Mouse (Mus musculus) heart, embryonic 14.5 days (tissue): Measurements from ENCODE around the gene Zbtb37. TPM values are rescaled to one million over a fixed set of nuclear protein-coding genes. Genes with fewer than 3 reads are reported as not detected.

Experiments
- ATAC-seq: fragments of 200-750 bp; cut with Nextera tagmentation; 2 replicates; pipeline ENCODE4 v1.8.0; 2017; ENCODE audit warnings: low read depth, moderate TSS enrichment; ENCODE audit not compliant: insufficient number of reproducible peaks, insufficient read depth, low FRiP score
- H3K27ac ChIP-seq, 2 experiments: fragments of 200-500 bp in 1 of 2; fragments of 300-500 bp in 1 of 2; sonication (generic) in 1 of 2; replicated peaks in 1 of 2; 2 replicates each; pipeline ENCODE4 v1.5.1; 2012 to 2014; ENCODE audit warnings: low read depth in 2 of 2, low read length in 2 of 2, control low read depth in 1 of 2, mild to moderate bottlenecking in 1 of 2, mixed read lengths in 1 of 2; ENCODE audit not compliant: control insufficient read depth in 1 of 2, insufficient read depth in 1 of 2
- H3K27me3 ChIP-seq: fragments of 300-500 bp; sonication (generic); 2 replicates; pipeline ENCODE4 v1.6.1; 2014; ENCODE audit warnings: mild to moderate bottlenecking, low read length, control low read depth; ENCODE audit not compliant: control insufficient read depth, insufficient read depth
- H3K36me3 ChIP-seq: fragments of 300-500 bp; sonication (generic); 2 replicates; pipeline ENCODE4 v1.6.1; 2014; ENCODE audit warnings: mild to moderate bottlenecking, control low read depth, low read length, mixed read lengths; ENCODE audit not compliant: control insufficient read depth, insufficient read depth
- H3K4me1 ChIP-seq, 2 experiments: fragments of 200-500 bp in 1 of 2; fragments of 300-500 bp in 1 of 2; sonication (generic) in 1 of 2; 2 replicates each; pipeline ENCODE4 v1.6.1; 2012 to 2014; ENCODE audit warnings: low read length in 2 of 2, control low read depth in 1 of 2, mixed read lengths in 1 of 2; ENCODE audit not compliant: control insufficient read depth in 2 of 2, insufficient read depth in 2 of 2
- H3K4me2 ChIP-seq: fragments of 300-500 bp; sonication (generic); 2 replicates; pipeline ENCODE4 v1.6.1; 2014; ENCODE audit warnings: mild to moderate bottlenecking, low read length
- H3K4me3 ChIP-seq, 2 experiments: fragments of 200-500 bp in 1 of 2; fragments of 300-500 bp in 1 of 2; sonication (generic) in 1 of 2; 2 replicates each; pipeline ENCODE4 v1.5.1; 2012 to 2014; ENCODE audit warnings: low read length in 2 of 2, mild to moderate bottlenecking in 2 of 2, control low read depth in 1 of 2, low read depth in 1 of 2, moderate library complexity in 1 of 2; ENCODE audit not compliant: control insufficient read depth in 1 of 2, insufficient read depth in 1 of 2
- H3K9ac ChIP-seq: fragments of 300-500 bp; sonication (generic); 2 replicates; pipeline ENCODE4 v1.6.1; 2014; ENCODE audit warnings: mild to moderate bottlenecking, low read length
- H3K9me3 ChIP-seq: fragments of 300-500 bp; sonication (generic); 2 replicates; pipeline ENCODE4 v1.6.1; 2016; ENCODE audit warnings: low read length, control low read depth; ENCODE audit not compliant: control insufficient read depth
- WGBS: fragments of 180-500 bp; shearing (Covaris S2); extraction: QIAGEN DNeasy Blood & Tissue Kit; methylation state at CpG from one replicate; pipeline ENCODE4 v1.1.7; 2014; 5-methylcytosine and 5-hydroxymethylcytosine counted together
- polyA plus RNA-seq: library from polyadenylated mRNA; unstranded; fragments of >200 nt; fragmentation: Nextera tagmentation; extraction: Ambion mirVana; gene quantifications from 2 replicates; pipeline ENCODE4 v1.2.1, GENCODE M21; 2014

Zbtb37 gene
- polyA plus RNA-seq, 1 experiment from 2014 or later = 9.4 TPM

DNA sequence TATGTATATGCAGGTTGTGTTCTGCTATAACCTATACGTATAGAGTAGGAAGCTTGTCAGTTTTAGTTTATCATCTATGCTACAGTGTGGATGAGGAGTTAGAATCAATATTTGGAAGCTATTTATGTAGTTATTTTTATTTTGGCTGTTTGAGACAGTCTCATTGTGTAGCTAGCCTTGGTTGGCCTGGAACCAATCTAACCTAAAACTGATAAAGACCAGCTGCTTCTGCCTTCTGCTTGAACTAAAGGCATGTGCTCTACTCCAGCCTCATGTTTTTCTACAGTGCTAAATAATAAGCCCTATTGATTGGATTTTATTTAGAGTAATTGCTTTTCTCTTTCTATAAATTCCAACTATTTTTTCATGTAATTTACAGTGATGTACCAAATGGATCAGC lies 67.4 kb downstream of the Zbtb37 start:
- Histone ChIP-seq H3K4me3 (no peak overlapping the region), H3K36me3 (peaks cover 97% of the 10 kb centered on the region), H3K9me3 (no peaks in the 10 kb centered on the region), H3K27ac (no peak overlapping the region), H3K4me1 (no peaks in the 10 kb centered on the region), H3K27me3 (no peaks in the 10 kb centered on the region), H3K9ac (no peak overlapping the region), H3K4me2 (no peak overlapping the region)
- WGBS = 88% methylated on average over 1 of the region's 1 CpGs
- no peak for ATAC-seq

- no peaks in the 10 kb centered on the region for H3K4me1 ChIP-seq
- no peak overlapping the region for H3K9ac ChIP-seq
- no peak for ATAC-seq
- no peaks in the 10 kb centered on the region for H3K27me3 ChIP-seq
- peaks cover 95% of the 10 kb centered on the region for H3K36me3 ChIP-seq
- no peak overlapping the region for H3K27ac ChIP-seq
- WGBS = 91% methylated on average over 7 of the region's 7 CpGs
- H3K9me3 ChIP-seq = no peaks in the 10 kb centered on the region
- no peak overlapping the region for H3K4me2 ChIP-seq
- H3K4me3 ChIP-seq = no peak overlapping the region
These were observed 71.5 kb downstream of the Zbtb37 start for GRCm38 (mm10) chr1:160963199-160963598.

Other genes with a start within 250 kb of the Zbtb37 start
- gene Rabgap1l, start 241.6 kb downstream of the Zbtb37 start, polyA plus RNA-seq = 81.1 and 95.6 TPM in 2 replicates
- gene Rc3h1, start 128.4 kb downstream of the Zbtb37 start, polyA plus RNA-seq = 9.7 and 10.3 TPM in 2 replicates
- 1.4 and 1.8 TPM in 2 replicates for gene Serpinc1, start 56.3 kb downstream of the Zbtb37 start, polyA plus RNA-seq
- gene Dars2, start 35.8 kb upstream of the Zbtb37 start, polyA plus RNA-seq = 27.4 and 34.0 TPM in 2 replicates
- 16.6 and 19.0 TPM in 2 replicates for gene Cenpl, start 35.9 kb upstream of the Zbtb37 start, polyA plus RNA-seq
- 13.0 and 13.9 TPM in 2 replicates for gene Klhl20, start 96.7 kb upstream of the Zbtb37 start, polyA plus RNA-seq
- gene Ankrd45, start 107.8 kb upstream of the Zbtb37 start, polyA plus RNA-seq = 4.0 and 4.9 TPM in 2 replicates
- 0.22 and 0.28 TPM in 2 replicates for gene Tex50, start 124.5 kb upstream of the Zbtb37 start, polyA plus RNA-seq
- 383 and 410 TPM in 2 replicates for gene Prdx6, start 216.4 kb upstream of the Zbtb37 start, polyA plus RNA-seq